Mouse (Mus musculus) 3T3-L1 (cell line): ENCODE data around the gene Alkal2.

Source experiments
- DNase-seq: peaks from one replicate; pipeline ENCODE4 v3.0.0-alpha.2; 2015; ENCODE audit warnings: low read depth, low spot score

The Alkal2 gene

GRCm38 (mm10) chr12:30883986-30884621 lies at the start of gene Alkal2:
Gene Alkal2, plus strand, starts transcription at chr12:30884322.
- no peak for DNase-seq

DNA sequence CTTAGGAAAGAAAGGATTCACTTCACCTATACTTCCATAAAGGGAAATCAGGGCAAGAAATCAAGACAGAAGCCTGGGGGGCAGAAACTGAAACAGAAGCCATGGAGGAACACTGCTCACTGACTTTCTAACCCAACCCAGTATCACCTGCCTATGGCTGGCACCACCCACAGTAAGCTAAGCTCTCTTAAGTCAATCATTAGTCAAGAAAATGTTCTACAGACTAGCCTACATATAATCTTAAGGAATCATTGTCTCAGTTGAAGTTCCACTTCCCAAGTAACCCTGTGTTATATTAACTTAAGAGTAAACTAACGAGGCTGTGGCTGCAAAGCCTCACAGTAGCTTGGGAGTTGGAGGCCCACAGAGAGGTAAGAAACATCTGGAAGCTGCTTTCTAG lies 35.6 kb upstream of the Alkal2 start:
- DNase-seq, result no peak

DNA sequence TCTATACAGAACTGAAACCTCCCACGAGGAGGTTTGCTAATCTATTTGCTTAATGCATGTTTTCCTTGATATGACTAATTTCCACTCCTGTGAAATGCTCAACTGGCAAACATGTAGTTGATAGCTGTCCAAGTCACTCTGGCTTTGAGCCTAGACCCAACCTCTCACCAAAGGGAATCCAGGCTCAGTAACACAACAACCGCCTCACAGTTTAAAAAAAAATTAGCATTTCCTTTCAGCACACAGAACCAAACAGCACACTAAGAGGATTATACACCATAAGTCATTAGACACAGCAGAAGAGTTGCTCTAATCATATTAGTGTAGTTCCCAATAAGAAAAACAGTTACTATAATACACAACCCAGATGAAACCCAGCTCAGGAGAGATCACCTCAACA lies 33.2 kb upstream of the Alkal2 start:
- DNase-seq, result peak; percentile 25

- no peak for DNase-seq
Observed at GRCm38 (mm10) chr12:30851871-30852270, 32.3 kb upstream of the Alkal2 start.

GRCm38 (mm10) chr12:30855442-30856159 lies 28.5 kb upstream of the Alkal2 start:
- DNase-seq, result no peak

- DNase-seq, result no peak
Observed at GRCm38 (mm10) chr12:30856172-30856571, 27.9 kb upstream of the Alkal2 start.

DNA sequence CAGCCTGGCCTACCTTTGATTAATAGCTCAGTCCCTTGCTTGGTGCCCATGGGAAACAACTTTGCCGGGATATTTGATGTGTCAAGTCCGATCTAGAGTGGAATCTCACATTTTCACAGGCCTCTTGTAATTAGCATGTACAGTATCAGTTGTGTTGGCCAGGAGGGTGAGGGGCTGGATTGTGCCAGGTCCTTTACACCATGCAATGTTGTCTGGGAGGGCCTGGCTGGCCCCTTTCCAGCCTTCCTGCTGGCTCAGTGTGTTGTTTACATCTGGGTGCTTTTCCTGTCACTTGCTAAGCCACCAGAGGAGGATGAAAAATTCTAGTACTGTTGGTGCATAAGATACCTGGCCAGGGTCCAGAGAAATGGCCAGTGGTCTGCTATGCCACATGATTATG lies 19.8 kb upstream of the Alkal2 start:
- no peak for DNase-seq

GRCm38 (mm10) chr12:30865781-30866180 lies 18.3 kb upstream of the Alkal2 start:
- peak; percentile 73 for DNase-seq

DNA sequence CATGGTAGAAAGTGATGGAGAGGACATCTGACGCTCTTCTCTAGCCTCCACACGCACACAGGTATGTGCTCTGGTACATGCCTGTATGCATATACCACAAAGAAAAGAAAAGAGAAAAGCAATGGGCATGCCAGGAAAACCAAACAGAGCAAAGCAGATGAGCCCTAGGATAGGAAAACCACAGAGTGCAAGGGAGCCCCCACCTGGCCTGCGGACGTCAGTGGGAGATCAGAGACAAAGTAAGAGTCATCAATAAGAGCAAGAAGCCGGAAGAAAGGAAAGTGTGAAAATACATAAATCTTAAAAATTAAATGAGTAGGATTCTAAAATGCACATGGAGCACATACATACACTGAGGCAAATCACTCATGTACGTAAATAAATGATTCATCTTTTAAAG lies 4.7 kb upstream of the Alkal2 start:
- no peak for DNase-seq

DNA sequence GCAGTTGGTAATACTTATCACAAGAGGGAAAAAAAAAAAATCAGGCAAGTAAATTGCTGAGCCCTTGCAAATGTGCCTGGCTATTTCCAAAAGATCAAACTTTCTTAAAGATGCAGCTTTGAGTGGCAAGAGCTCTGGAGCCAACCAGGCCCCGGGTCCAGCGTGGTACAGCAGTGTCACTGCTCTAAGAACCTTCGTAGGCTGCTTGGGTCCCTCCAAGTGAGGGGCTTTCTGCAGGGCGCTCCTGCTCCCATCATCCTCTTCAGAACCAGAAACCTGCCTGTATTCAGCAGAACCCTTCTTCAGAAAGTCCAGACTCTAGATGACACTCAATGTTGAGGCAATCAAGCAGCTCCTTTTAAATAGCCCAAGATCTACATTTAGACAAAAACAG lies 533 bp upstream of the Alkal2 start:
- DNase-seq, result no peak

- no peak for DNase-seq
Observed at GRCm38 (mm10) chr12:30884622-30885230, 604 bp downstream of the Alkal2 start.

DNA sequence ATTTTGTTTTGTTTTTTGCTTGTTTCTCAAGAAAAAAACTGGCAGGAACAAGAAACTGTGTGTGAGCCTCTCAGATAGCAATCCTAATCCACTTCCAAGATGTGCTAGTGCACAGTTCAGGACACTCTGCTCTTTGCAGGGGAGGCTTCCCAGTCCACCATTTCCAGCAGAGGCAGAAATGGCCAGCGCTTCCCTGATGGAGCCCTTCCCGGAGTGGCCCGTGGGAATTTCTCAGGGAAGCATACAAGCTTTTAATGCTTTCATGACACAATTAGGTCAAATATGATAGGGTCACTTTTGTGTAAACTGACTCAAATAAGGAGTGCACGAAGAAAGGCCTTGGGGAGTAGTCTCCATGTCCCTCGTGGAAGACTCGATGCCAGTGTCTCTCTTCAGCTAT lies 1.8 kb downstream of the Alkal2 start:
- DNase-seq, result no peak

- no peak for DNase-seq
Observed at GRCm38 (mm10) chr12:30888003-30888402, 3.9 kb downstream of the Alkal2 start.

DNA sequence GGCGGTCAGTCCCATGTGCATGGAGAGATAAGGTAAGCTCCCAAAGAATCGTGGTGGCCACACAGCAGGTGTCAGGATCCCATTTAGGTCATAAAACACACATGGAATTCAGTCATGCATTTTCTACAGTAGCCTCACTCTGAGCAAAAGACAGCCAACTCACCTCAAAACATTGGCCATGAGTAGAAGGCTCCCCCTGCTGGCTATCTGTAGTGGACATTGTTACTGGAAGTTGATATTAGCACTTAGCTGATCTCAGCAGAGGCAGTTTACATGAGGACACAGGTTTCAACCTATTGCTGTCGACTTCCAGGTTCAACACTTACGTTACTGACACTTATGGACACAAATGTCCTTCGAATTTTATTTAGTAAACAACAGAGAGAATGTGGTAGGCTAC lies 5.9 kb downstream of the Alkal2 start:
- DNase-seq, result peak; percentile 79

- DNase-seq, result no peak
Observed at GRCm38 (mm10) chr12:30891438-30891837, 7.3 kb downstream of the Alkal2 start.

DNA sequence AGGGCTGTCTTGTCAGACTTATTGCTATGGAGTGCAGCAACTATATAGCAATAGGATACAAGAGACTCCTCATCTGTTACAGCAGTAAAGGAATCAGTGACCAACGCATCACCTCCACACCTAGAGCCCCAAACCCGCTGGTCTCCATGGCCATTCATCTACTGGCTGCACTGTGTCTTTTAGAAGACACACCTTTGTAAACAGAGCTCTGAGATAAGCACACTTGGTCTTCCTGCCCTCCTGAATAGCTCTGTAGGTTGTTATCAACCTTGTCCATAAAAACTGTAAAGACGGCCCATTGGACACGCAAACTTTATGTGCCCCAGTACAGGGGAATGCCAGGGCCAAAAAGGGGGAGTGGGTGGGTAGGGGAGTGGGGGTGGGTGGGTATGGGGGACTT lies 12.9 kb downstream of the Alkal2 start:
- no peak for DNase-seq

DNA sequence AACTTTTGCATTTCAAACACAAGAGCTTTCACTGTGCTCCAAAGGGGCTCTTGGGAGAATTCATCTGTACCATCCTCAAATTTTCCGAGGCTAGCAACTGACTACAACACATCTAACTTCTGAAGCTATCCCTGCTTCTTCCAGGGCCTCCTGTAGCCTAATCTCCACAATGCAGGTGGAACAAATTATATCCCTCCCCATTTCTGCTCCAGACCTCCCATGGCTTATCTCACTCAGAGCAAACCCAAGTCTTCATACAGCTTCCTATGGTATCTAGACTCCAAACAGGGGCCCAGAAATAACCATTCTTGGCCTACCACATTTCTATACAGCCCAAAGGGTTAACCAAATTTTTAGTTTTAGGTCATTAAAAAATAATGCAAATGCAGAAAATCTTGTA lies 24.5 kb downstream of the Alkal2 start:
- DNase-seq, result no peak

DNA sequence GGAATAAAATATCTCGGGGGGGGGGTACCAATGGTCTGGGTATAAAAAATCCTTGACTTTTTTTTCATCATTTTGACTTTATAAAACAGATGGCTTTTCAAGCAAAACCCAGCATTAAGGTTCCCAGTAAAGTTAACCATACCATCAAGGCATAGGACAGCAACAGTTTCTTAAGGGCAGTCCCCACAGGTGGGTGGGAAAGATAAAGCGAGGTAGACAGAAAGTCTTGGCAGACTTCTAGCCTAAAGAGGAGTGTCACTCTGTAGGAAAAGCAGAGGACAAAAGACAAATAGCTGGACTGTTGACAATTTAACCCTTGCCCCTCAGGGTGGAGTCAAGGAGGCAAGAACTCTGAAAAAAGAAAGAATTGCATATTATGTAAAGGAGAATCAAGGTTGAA lies 25.8 kb downstream of the Alkal2 start:
- DNase-seq, result no peak

- peak; percentile 72 for DNase-seq
Observed at GRCm38 (mm10) chr12:30910860-30911259, 26.7 kb downstream of the Alkal2 start.

DNA sequence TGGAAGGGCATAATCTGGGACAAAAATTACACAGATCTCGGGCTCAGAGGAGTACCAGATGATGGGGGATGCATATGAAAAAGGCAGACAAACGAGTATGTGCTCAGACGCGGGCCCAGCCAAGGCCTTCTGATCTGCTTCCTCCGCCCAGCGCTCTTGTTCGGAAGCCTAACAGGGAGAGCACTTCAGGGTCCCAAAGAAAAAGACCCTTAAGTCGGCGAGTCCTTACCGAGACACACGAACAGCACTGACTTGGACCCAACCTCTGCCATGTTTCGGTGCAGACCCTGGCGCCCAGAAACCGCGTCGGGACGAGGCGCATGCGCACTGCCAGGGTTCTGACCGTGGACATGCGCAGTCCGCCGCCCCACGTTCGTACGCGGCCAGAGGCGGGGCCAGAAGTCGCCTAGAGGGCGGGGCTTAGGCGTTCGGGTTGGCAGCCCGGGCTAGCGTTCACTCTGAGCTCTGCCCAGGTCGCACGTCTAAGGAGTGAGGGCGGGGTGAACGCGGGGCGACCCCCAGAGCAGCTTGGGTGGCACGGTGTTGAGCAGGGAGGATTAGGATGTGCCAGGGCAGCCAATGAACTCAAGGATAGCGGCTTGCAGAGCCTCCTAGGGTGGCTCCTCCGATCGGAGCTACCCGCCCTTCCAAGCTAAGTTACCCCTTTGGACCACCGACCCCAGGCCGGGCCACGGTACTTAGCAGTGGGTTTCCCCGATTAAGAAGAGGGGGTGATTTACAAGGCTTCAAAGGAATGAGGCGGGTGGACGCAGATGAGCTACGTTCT lies 27.3 kb downstream of the Alkal2 start, which contains the start of the genes Acp1 and Sh3yl1:
Acp1 (minus strand) TSS at position 329 of the 787 bp plus-strand sequence.
Sh3yl1 (plus strand) TSS at position 408 of the 787 bp plus-strand sequence.
- DNase-seq, result peak; percentile 88

GRCm38 (mm10) chr12:30912048-30912381 lies 27.9 kb downstream of the Alkal2 start:
- DNase-seq, result peak; percentile 19

- no peak for DNase-seq
Observed at GRCm38 (mm10) chr12:30912840-30913239, 28.7 kb downstream of the Alkal2 start.
